Mouse (Mus musculus) cerebellum, adult 2 months (tissue): ENCODE data around the gene Nxn.

ENCODE experiments used
- CTCF ChIP-seq: fragments of 200-500 bp; IDR thresholded peaks from 2 replicates; pipeline ENCODE4 v1.5.1; 2011; ENCODE audit warnings: low read depth, mild to moderate bottlenecking, control low read depth, low read length, moderate library complexity, borderline replicate concordance; ENCODE audit not compliant: insufficient read depth
- POLR2A ChIP-seq: fragments of 200-500 bp; IDR thresholded peaks from 2 replicates; pipeline ENCODE4 v1.6.1; 2011; ENCODE audit warnings: low read length, control low read depth, borderline replicate concordance; ENCODE audit not compliant: insufficient read depth

GRCm38 (mm10) chr11:76363178-76363577 lies 35.8 kb downstream of the Nxn start:
- TF ChIP-seq POLR2A (no peak), CTCF (no peak)
